Mouse (Mus musculus) cerebellum, adult 2 months (tissue): ENCODE results near the gene Pygb. TPM values are rescaled to one million over a fixed set of nuclear protein-coding genes. Genes with fewer than 3 reads are reported as not detected.

Experiments
- DNase-seq, 2 experiments: peaks; one replicate each; pipeline ENCODE4 v3.0.0; 2021
- H3K27ac ChIP-seq: fragments of 200-500 bp; 2 replicates; pipeline ENCODE4 v1.5.1; 2012; ENCODE audit warnings: low read length, control low read depth, inconsistent platforms; ENCODE audit not compliant: insufficient read depth
- H3K27me3 ChIP-seq: fragments of 200-500 bp; 2 replicates; pipeline ENCODE4 v1.6.1; 2012; ENCODE audit warnings: inconsistent platforms, mild to moderate bottlenecking, low read length, moderate library complexity; ENCODE audit not compliant: control insufficient read depth, insufficient read depth
- H3K4me1 ChIP-seq: fragments of 200-500 bp; 2 replicates; pipeline ENCODE4 v1.6.1; 2011; ENCODE audit warnings: low read length; ENCODE audit not compliant: control insufficient read depth, insufficient read depth
- H3K4me3 ChIP-seq: fragments of 200-500 bp; replicated peaks from 2 replicates; pipeline ENCODE3; 2011; ENCODE audit warnings: mild to moderate bottlenecking, low read depth, low read length, control low read depth; ENCODE audit not compliant: insufficient read depth
- CTCF ChIP-seq: fragments of 200-500 bp; IDR thresholded peaks from 2 replicates; pipeline ENCODE4 v1.5.1; 2011; ENCODE audit warnings: low read depth, mild to moderate bottlenecking, control low read depth, low read length, moderate library complexity, borderline replicate concordance; ENCODE audit not compliant: insufficient read depth
- POLR2A ChIP-seq: fragments of 200-500 bp; IDR thresholded peaks from 2 replicates; pipeline ENCODE4 v1.6.1; 2011; ENCODE audit warnings: low read length, control low read depth, borderline replicate concordance; ENCODE audit not compliant: insufficient read depth
- WGBS: fragments of 180-500 bp; shearing (Covaris S2); methylation state at CpG from one replicate; pipeline ENCODE4 v1.1.7; 2018; 5-methylcytosine and 5-hydroxymethylcytosine counted together
- polyA plus RNA-seq: library from polyadenylated mRNA; depleted of rRNA; stranded (reverse); fragments of >200 nt; gene quantifications from 2 replicates; pipeline ENCODE4 v1.2.3, GENCODE M21; 2012

Gene Pygb
- polyA plus RNA-seq, 1 experiment, result 144 TPM

GRCm38 (mm10) chr2:150750129-150750979, 36.2 kb upstream of the Pygb start:
- peak in 1 of 2 experiments; percentile 30 for DNase-seq
- Histone ChIP-seq H3K27ac (no peak overlapping the region), H3K4me3 (peak overlapping the region; percentile 15), H3K27me3 (no peaks in the 10 kb centered on the region), H3K4me1 (no peaks in the 10 kb centered on the region; the same call in 1 of the 2 replicates)
- WGBS, result 64% methylated on average over 13 of the region's 13 CpGs
- no peak for TF ChIP-seq POLR2A
- TF ChIP-seq CTCF, result peak; percentile 18; the same call in 1 of the 2 replicates

GRCm38 (mm10) chr2:150755016-150755415, 31.5 kb upstream of the Pygb start:
- Histone ChIP-seq H3K4me3 (no peak overlapping the region), H3K4me1 (no peaks in the 10 kb centered on the region; the same call in 1 of the 2 replicates), H3K27ac (no peak overlapping the region), H3K27me3 (no peaks in the 10 kb centered on the region)
- no peak for DNase-seq
- TF ChIP-seq POLR2A (no peak), CTCF (no peak)
- WGBS, result 93% methylated on average over 3 of the region's 3 CpGs

- no peak for DNase-seq
- peaks cover 21% of the 10 kb centered on the region for H3K4me1 ChIP-seq
- 83% methylated on average over 7 of the region's 7 CpGs for WGBS
Measured at GRCm38 (mm10) chr2:150761476-150761875, 25.1 kb upstream of the Pygb start.

DNA sequence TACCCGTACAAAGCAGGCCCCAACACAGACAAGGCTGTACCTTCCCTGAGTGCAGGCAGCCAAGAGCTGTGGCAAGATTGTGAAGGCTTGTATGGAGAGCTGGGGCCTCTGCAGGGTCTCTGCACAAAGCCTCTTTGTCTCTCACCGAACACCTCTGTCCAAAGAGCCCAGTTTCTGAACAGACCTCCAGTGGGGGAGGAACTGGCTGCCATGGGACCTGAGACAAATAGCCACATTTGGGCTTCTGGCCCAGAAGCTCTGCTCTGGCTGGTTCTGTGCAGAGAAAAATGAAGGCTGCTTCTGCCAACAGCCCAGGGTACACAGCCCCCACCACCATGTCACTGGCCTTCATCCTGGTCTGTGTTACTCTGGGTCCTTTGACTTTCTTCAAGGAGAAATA, 20.9 kb upstream of the Pygb start:
- Histone ChIP-seq H3K27me3 (no peaks in the 10 kb centered on the region), H3K27ac (peak overlapping the region; percentile 82; the same call in 1 of the 2 replicates), H3K4me1 (peaks cover 27% of the 10 kb centered on the region), H3K4me3 (no peak overlapping the region)
- DNase-seq, result peak; percentile 34 to 56
- WGBS, result 27% methylated on average over 2 of the region's 2 CpGs
- TF ChIP-seq POLR2A, result no peak
- TF ChIP-seq CTCF, result no peak

More at GRCm38 (mm10) chr2:150761476-150761875, 25.1 kb upstream of the Pygb start:
- TF ChIP-seq CTCF (no peak), POLR2A (no peak)
- Histone ChIP-seq H3K27ac (no peak overlapping the region), H3K4me3 (no peak overlapping the region), H3K27me3 (no peaks in the 10 kb centered on the region)

- TF ChIP-seq POLR2A (no peak), CTCF (no peak)
- peaks cover 30% of the 10 kb centered on the region for H3K4me1 ChIP-seq
- peak overlapping the region; percentile 82; the same call in 1 of the 2 replicates for H3K27ac ChIP-seq
- WGBS, result 27% methylated on average over 4 of the region's 4 CpGs
- peak in 1 of 2 experiments; percentile 57 for DNase-seq
- H3K27me3 ChIP-seq, result no peaks in the 10 kb centered on the region
- no peak overlapping the region for H3K4me3 ChIP-seq
Measured at GRCm38 (mm10) chr2:150766083-150766862, 20.3 kb upstream of the Pygb start.

- TF ChIP-seq CTCF, result no peak
- TF ChIP-seq POLR2A, result no peak
- no peak for DNase-seq
- 71% methylated on average over 1 of the region's 1 CpGs for WGBS
- H3K27me3 ChIP-seq, result no peaks in the 10 kb centered on the region
- peaks cover 30% of the 10 kb centered on the region for H3K4me1 ChIP-seq
- no peak overlapping the region for H3K27ac ChIP-seq
- no peak overlapping the region for H3K4me3 ChIP-seq
Measured at GRCm38 (mm10) chr2:150768678-150769077, 17.9 kb upstream of the Pygb start.

DNA sequence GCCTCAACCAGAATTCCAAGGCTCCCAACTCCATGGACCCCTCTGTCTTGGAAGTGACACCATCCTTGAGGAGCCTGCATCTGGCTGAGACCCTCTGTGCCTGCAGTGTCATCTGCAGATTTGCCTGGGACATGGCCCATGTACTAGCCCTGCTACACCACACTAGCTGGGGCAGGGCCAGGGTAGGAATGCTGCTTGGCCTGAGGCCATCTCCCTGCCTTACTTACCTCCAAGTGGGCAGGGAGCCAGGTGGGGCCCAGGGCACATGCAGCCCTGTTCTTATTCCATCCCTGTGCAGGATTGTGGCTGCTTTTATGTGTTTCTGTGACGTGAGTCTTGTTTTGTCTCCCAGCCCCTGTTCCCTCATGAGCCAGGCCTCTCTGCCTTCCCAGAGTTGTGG, 15.8 kb upstream of the Pygb start:
- no peak overlapping the region for H3K27ac ChIP-seq
- TF ChIP-seq CTCF (no peak), POLR2A (no peak)

GRCm38 (mm10) chr2:150771169-150771568, 15.4 kb upstream of the Pygb start:
- TF ChIP-seq POLR2A, result no peak
- no peak for TF ChIP-seq CTCF
- DNase-seq, result no peak
- 75% methylated on average over 6 of the region's 6 CpGs for WGBS
- Histone ChIP-seq H3K27ac (no peak overlapping the region), H3K4me1 (peaks cover 12% of the 10 kb centered on the region), H3K4me3 (no peak overlapping the region), H3K27me3 (no peaks in the 10 kb centered on the region)

More for the DNA sequence above, 15.8 kb upstream of the Pygb start:
- Histone ChIP-seq H3K4me3 (no peak overlapping the region), H3K27me3 (no peaks in the 10 kb centered on the region), H3K4me1 (peaks cover 15% of the 10 kb centered on the region)
- 52% methylated on average over 1 of the region's 1 CpGs for WGBS
- DNase-seq, result no peak
